Mouse (Mus musculus): ENCODE results near the gene Slc9a9.

The Slc9a9 gene

GRCm38 (mm10) chr9:94833836-94834235 lies 164.1 kb downstream of the Slc9a9 start:
- DNase-seq (ENCODE audit: low read depth, low spot score), result no peak

GRCm38 (mm10) chr9:94837384-94837783 lies 167.7 kb downstream of the Slc9a9 start:
- no peak for DNase-seq (ENCODE audit: low read depth, low spot score)

- DNase-seq (ENCODE audit: low read depth, low spot score), result peak; percentile 7
Measured at GRCm38 (mm10) chr9:94838479-94839031, 168.8 kb downstream of the Slc9a9 start.

GRCm38 (mm10) chr9:94839204-94839603 lies 169.5 kb downstream of the Slc9a9 start:
- no peak for DNase-seq (ENCODE audit: low read depth, low spot score)

DNA sequence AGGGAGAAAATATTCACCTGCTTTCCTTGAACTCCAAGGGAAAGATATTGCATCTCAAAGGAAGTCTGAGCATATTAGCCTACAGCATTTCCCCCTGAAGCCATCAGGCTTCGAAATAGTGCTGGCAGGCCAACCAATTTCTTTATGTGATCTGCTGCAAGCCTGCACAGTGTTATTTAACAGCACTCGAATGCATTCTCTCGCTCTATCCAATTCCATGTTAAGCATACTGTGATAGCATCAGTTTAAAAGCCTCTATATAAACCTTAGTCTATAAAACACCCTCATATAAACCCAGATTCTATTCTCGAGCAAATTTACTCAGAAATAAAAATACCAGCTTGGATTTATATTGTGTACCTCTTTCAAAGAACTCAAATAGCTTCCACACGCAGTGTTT lies 170.7 kb downstream of the Slc9a9 start:
- no peak for DNase-seq (ENCODE audit: low read depth, low spot score)

GRCm38 (mm10) chr9:94840972-94841371 lies 171.3 kb downstream of the Slc9a9 start:
- no peak for DNase-seq (ENCODE audit: low read depth, low spot score)

GRCm38 (mm10) chr9:94844176-94844575 lies 174.5 kb downstream of the Slc9a9 start:
- DNase-seq (ENCODE audit: low read depth, low spot score), result no peak

- no peak for DNase-seq (ENCODE audit: low read depth, low spot score)
Measured at GRCm38 (mm10) chr9:94847624-94848023, 177.9 kb downstream of the Slc9a9 start.

GRCm38 (mm10) chr9:94851550-94851949 lies 181.8 kb downstream of the Slc9a9 start:
- DNase-seq (ENCODE audit: low read depth, low spot score), result no peak

- no peak for DNase-seq (ENCODE audit: low read depth, low spot score)
Measured at GRCm38 (mm10) chr9:94856093-94856492, 186.4 kb downstream of the Slc9a9 start.

DNA sequence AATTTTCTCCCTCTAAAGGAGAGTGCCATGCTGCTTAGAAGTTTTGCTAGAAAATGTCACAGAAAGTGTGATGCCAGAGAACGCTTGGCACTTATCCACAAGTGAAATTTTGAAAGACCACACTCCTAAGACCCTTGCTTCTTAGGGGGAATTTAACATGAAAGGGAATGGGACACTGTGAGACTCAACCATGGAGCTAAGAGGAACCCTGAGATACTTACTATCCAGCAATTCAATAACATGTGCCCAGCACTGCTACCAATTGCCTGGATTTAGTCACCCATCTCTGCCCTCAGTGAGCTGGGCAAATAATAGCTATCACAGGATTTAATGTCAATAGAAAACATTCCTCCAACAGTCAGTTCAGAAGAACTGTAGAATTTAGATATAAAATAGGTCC lies 198.8 kb downstream of the Slc9a9 start:
- no peak for DNase-seq (ENCODE audit: low read depth, low spot score)

GRCm38 (mm10) chr9:94869023-94869799 lies 199.5 kb downstream of the Slc9a9 start:
- peak; percentile 9 for DNase-seq (ENCODE audit: low read depth, low spot score)

DNA sequence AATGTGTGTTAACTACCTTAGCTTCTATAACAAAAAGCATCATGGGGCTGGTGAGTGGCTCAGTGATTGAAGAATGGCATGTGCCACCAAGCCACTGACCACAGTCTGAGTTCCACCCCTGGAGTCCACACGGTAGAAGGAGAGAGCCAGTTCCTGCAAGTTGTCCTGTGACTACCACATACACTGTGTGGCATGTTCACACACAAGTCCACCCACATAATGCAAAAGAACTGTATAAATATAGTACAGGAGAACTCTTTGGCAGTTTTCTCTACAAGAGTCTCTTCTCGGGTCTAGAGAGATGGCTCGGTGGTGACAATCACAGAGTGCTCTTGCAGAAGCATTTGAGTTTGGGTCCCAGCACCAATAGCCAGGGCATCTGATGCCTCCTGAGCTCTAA lies 212.8 kb downstream of the Slc9a9 start:
- no peak for DNase-seq (ENCODE audit: low read depth, low spot score)

- DNase-seq (ENCODE audit: low read depth, low spot score), result no peak
Measured at GRCm38 (mm10) chr9:94883435-94883834, 213.7 kb downstream of the Slc9a9 start.

GRCm38 (mm10) chr9:94885151-94885550 lies 215.4 kb downstream of the Slc9a9 start:
- no peak for DNase-seq (ENCODE audit: low read depth, low spot score)

DNA sequence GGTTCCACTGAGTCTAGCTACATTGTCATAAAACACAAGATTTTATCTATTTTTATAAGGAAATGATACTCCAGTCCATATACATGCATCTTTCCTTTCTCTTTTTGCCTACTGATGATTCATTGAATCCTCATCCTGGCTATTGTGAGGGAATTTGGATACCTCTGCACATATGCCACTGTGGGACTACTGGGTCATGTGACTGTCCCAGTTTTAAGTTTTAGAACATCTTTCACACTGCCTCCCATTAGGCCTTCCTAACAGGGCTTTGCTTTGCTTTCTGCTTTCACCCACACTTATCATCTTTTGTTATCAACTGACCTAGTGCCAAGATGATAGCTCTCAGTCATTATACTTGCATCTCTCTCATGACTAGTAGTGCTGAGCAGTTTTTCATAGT lies 219.9 kb downstream of the Slc9a9 start:
- no peak for DNase-seq (ENCODE audit: low read depth, low spot score)

DNA sequence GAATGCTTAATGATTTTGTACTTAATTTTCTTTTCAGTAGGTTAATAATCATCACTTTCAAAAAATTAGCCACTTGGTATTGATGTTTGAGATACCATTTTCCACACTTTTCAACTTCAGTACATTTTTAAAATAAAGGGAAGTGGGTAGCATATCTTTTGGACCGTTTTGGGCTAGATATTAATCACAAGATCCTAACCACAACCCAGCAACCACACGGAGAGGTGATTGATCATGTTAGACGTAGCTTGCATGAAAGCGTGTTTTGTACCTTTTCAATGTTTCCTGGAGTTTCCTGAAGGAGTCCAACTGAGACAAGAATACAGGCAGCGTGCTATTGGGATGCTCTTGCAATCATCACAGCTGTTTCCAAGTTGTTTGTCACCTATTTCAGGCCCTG lies 226.2 kb downstream of the Slc9a9 start:
- no peak for DNase-seq (ENCODE audit: low read depth, low spot score)

- no peak for DNase-seq (ENCODE audit: low read depth, low spot score)
Measured at GRCm38 (mm10) chr9:94904180-94904579, 234.5 kb downstream of the Slc9a9 start.

DNA sequence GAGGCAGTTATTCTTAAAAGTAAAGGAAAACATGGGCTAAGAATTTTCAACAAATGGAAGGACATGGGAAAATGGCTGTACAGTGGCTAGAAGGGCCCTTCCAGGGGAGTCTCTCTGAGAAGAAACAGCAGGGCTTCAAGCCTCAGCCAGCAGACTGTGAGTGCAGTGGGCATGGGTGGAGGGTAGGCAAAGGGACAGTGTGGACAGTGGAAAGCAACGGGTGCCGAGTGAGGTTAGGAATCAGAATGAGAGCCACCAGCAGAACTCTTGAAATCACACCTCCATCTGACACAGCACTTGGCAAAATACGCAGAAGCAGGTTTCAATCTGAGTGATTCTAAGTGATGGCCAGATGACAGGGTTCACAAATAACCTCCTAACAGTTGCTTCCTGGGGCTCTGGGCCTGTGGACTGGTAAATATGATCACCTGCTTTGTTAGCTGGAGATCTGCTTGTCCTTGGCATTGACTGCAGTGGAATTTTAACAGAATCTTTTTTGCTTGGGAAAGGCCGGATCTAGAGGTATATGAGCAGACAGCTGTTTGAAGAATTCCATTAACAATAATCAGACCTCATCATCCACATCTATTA lies 237.4 kb downstream of the Slc9a9 start:
- DNase-seq (ENCODE audit: low read depth, low spot score), result no peak

DNA sequence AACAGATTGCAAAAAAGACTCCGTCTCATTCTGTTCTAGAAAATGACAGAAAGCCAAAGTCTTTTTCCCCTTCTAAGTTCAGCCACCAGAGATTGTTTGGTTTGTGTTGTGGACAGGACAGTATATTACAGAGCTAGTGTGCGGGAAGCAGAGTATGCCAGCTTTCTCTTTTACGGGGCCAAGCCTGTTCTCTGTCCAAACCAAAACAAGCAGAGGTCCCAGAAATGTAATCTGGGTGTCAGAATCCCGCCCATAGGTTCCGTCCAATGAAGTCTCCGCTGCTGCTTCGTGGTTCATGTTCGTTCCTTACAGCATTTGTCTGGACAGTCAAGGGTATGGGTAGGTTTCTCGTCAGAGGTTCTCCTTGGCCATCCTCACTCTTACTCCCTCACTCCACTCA lies 242.4 kb downstream of the Slc9a9 start:
- no peak for DNase-seq (ENCODE audit: low read depth, low spot score)

- DNase-seq (ENCODE audit: low read depth, low spot score), result no peak
Measured at GRCm38 (mm10) chr9:94922062-94922461, 252.4 kb downstream of the Slc9a9 start.

GRCm38 (mm10) chr9:94925845-94926244 lies 256.1 kb downstream of the Slc9a9 start:
- no peak for DNase-seq (ENCODE audit: low read depth, low spot score)

DNA sequence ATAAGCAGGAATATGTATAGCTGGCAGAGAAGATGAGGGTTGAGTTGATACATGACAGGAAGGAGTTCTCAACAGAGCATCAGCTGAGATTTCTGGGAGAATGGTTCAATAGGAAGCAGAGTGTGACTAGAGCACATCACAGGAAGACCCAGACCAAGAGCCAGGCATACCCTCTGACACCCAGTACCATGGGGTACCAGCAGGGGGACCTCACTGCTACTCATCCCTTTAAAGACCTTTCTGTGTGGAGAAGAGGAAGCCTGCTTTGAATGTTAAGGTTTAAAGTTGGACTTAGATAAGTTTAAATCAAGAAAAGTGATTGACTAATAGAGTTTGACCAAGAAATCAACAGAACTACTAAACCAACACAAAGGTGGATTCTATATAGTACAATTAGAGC lies 257.4 kb downstream of the Slc9a9 start:
- DNase-seq (ENCODE audit: low read depth, low spot score), result peak; percentile 28
